Mouse (Mus musculus) ES-E14 (cell line): ENCODE results near the gene Gstz1. TPM values are rescaled to one million over a fixed set of nuclear protein-coding genes. Genes with fewer than 3 reads are reported as not detected.

Experiments
- DNase-seq: peaks from one replicate; pipeline ENCODE4 v3.0.0-alpha.2; 2013; ENCODE audit warnings: low read depth, low spot score
- H3K27ac ChIP-seq: 2 replicates; pipeline ENCODE4 v1.5.1; 2012; ENCODE audit warnings: low read depth, mild to moderate bottlenecking, low read length, moderate library complexity, mixed read lengths; ENCODE audit not compliant: poor library complexity, insufficient read depth, severe bottlenecking
- H3K36me3 ChIP-seq: 2 replicates; pipeline ENCODE4 v1.6.1; 2012; ENCODE audit warnings: mild to moderate bottlenecking, low read length, moderate library complexity, mixed read lengths; ENCODE audit not compliant: control insufficient read depth, poor library complexity, insufficient read depth, severe bottlenecking
- H3K4me1 ChIP-seq, 2 experiments: fragments of 150-350 bp in 1 of 2; sonication (generic) in 1 of 2; 2 replicates each; pipeline ENCODE4 v1.6.1; 2012; ENCODE audit warnings: low read length in 2 of 2, mild to moderate bottlenecking in 1 of 2, mixed read lengths in 1 of 2; ENCODE audit not compliant: control insufficient read depth in 2 of 2, insufficient read depth in 2 of 2, poor library complexity in 1 of 2
- H3K4me3 ChIP-seq, 2 experiments: fragments of 150-350 bp in 1 of 2; sonication (generic) in 1 of 2; 2 replicates each; pipeline ENCODE4 v1.5.1; 2012; ENCODE audit warnings: low read length in 2 of 2, low read depth in 1 of 2, mild to moderate bottlenecking in 1 of 2, mixed read lengths in 1 of 2; ENCODE audit not compliant: insufficient read depth in 1 of 2, poor library complexity in 1 of 2, severe bottlenecking in 1 of 2
- H3K9ac ChIP-seq: 2 replicates; pipeline ENCODE4 v1.6.1; 2012; ENCODE audit warnings: low read depth, mild to moderate bottlenecking, low read length, mixed read lengths; ENCODE audit not compliant: poor library complexity, insufficient read depth, severe bottlenecking
- H3K9me3 ChIP-seq: fragments of 150-350 bp; sonication (generic); 2 replicates; pipeline ENCODE4 v1.6.1; 2012; ENCODE audit warnings: low read depth, mild to moderate bottlenecking, low read length; ENCODE audit not compliant: control insufficient read depth, insufficient read depth
- CHD2 ChIP-seq: IDR thresholded peaks from 2 replicates; pipeline ENCODE4 v1.6.1; 2014; ENCODE audit warnings: mild to moderate bottlenecking, low read depth, low read length, inconsistent platforms
- HCFC1 ChIP-seq: IDR thresholded peaks from 2 replicates; pipeline ENCODE4 v1.6.1; 2012; ENCODE audit warnings: low read length, inconsistent platforms, borderline replicate concordance; ENCODE audit not compliant: insufficient read depth
- MAFK ChIP-seq: IDR thresholded peaks from 2 replicates; pipeline ENCODE4 v1.6.1; 2014; ENCODE audit warnings: mild to moderate bottlenecking, low read depth, low read length, inconsistent platforms; ENCODE audit not compliant: insufficient read depth
- ZC3H11A ChIP-seq: IDR thresholded peaks from 2 replicates; pipeline ENCODE4 v1.6.1; 2012; ENCODE audit warnings: low read depth, mild to moderate bottlenecking, inconsistent platforms, low read length, borderline replicate concordance
- ZNF384 ChIP-seq: IDR thresholded peaks from 2 replicates; pipeline ENCODE4 v1.6.1; 2012; ENCODE audit warnings: low read depth, low read length, inconsistent platforms
- in situ Hi-C, 2 experiments: fragments of 600-800 bp; cut with MboI; formaldehyde crosslinking; loops; one replicate each; pipeline ENCODE4 v1.15.1; 2025; ENCODE audit warnings: low sequenced_read_pairs in 2 of 2, inconsistent platforms in 1 of 2; ENCODE audit not compliant: unreplicated experiment in 2 of 2
- total RNA-seq: library from RNA; depleted of rRNA; stranded (reverse); fragments of 300-350 nt; gene quantifications from 2 replicates; pipeline ENCODE4 v1.2.3, GENCODE M21; 2012

Gstz1 gene
- total RNA-seq, 1 experiment, result 16.9 TPM

DNA sequence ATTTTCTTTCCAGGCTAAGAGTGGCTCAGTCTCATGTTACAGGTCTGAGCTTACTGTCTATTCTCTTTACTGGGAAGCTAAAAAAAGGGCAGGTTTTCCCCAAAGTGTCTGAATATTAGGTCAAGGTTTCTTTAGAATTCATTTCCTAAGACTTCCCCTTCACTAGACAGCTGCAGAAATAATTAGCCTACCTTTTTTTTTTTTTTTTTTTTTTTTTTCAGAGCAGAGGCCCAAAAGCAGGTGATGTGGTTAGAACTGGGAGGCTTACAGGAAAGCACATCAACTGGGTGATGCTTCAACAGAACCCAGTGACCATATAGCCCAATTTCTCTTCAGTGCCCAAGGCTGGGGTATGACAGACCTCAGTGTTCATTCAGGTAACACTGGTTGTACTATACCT, 49.3 kb downstream of the Gstz1 start:
- Histone ChIP-seq H3K27ac (no peak overlapping the region), H3K4me3 (no peak overlapping the region), H3K9ac (no peak overlapping the region), H3K9me3 (no peaks in the 10 kb centered on the region), H3K4me1 (peaks cover 0 to 9% of the 10 kb centered on the region in 2 experiments; a peak in 2 of 4 replicates), H3K36me3 (no peaks in the 10 kb centered on the region)
- TF ChIP-seq ZNF384, result no peak
- no peak for TF ChIP-seq ZC3H11A
- TF ChIP-seq MAFK, result no peak
- TF ChIP-seq HCFC1, result no peak
- DNase-seq, result no peak
- in situ Hi-C loops, result no loop called here

- in situ Hi-C loops, result no loop called here
- peaks cover 0 to 5% of the 10 kb centered on the region in 2 experiments; a peak in 2 of 4 replicates for H3K4me1 ChIP-seq
- TF ChIP-seq MAFK, result no peak
- TF ChIP-seq HCFC1, result no peak
- TF ChIP-seq ZC3H11A, result no peak
- TF ChIP-seq ZNF384, result no peak
- no peak for TF ChIP-seq CHD2
- H3K27ac ChIP-seq, result no peak overlapping the region
- no peaks in the 10 kb centered on the region for H3K9me3 ChIP-seq
- H3K4me3 ChIP-seq, result peak overlapping the region; percentile 97; a peak in 3 of 4 replicates
- DNase-seq, result no peak
- 0 out of 2 replicates have a peak overlapping the region, but pooled peaks have one; percentile 95 for H3K9ac ChIP-seq
- no peaks in the 10 kb centered on the region for H3K36me3 ChIP-seq
Observed at GRCm38 (mm10) chr12:87198792-87199191, 51.8 kb downstream of the Gstz1 start.

- Histone ChIP-seq H3K4me1 (peaks cover 0 to 5% of the 10 kb centered on the region in 2 experiments; a peak in 2 of 4 replicates), H3K27ac (no peak within 1 kb of the TSS), H3K9me3 (no peaks in the 10 kb centered on the region), H3K36me3 (no peaks in the 10 kb centered on the region), H3K9ac (peak within 1 kb of the TSS; percentile 95), H3K4me3 (peak within 1 kb of the TSS; percentile 97)
- peak; percentile 19 for DNase-seq
- in situ Hi-C loops, result no loop called here
- no peak for TF ChIP-seq MAFK
- TF ChIP-seq HCFC1, result 0 out of 2 replicates have a peak, but pooled peaks have one; percentile 2
Observed at GRCm38 (mm10) chr12:87199206-87199972, 52.4 kb downstream of the Gstz1 start, which contains the start of gene Samd15. Gene Samd15 (plus strand): TSS chr12:87199723.

DNA sequence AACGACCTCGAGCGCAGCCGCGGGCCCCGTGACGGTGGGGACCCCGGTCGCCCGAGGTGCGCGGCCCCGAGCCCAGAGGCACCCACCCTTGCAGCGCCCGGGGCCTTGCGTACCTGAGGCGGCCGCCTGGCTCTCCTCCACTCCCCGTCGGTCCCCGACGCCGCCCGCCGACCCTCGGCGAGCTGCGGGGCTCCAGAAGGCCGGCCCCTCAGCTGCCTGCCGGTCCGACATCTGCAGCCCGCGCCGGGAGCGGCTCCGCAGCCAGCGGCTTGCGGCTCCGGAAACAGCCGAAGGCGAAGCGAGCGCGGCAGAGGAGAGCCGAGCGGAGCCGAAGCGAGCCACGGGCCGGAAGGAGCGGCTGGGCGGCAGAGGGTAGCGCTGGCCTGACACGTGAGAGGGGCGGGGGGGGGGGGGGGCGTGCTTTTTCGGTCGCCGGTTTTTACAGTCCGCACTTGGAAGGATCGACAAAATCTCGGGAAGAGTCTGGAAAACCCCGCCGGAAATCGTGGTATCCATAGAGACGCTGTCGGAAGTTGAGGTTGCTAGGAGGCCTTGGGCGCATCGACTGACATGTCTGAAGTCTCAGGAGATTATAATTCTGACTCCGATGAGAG, 53.1 kb downstream of the Gstz1 start, which contains the start of gene Tmed8:
Gene Tmed8 (minus strand): TSS at position 482 of the 614 bp plus-strand sequence.
- Histone ChIP-seq H3K27ac (no peak within 1 kb of the TSS), H3K4me1 (peaks cover 0 to 5% of the 10 kb centered on the region in 2 experiments; a peak in 2 of 4 replicates), H3K9me3 (no peaks in the 10 kb centered on the region), H3K4me3 (peak within 1 kb of the TSS; percentile 97), H3K9ac (peak within 1 kb of the TSS; percentile 95), H3K36me3 (no peaks in the 10 kb centered on the region)
- in situ Hi-C loops, result no loop called here
- DNase-seq, result peak; percentile 80
- TF ChIP-seq ZC3H11A, result no peak
- TF ChIP-seq CHD2, result no peak
- TF ChIP-seq MAFK, result no peak
- no peak for TF ChIP-seq ZNF384
- no peak for TF ChIP-seq HCFC1
